Mouse (Mus musculus): ENCODE data around the gene Zfyve21.

DNA sequence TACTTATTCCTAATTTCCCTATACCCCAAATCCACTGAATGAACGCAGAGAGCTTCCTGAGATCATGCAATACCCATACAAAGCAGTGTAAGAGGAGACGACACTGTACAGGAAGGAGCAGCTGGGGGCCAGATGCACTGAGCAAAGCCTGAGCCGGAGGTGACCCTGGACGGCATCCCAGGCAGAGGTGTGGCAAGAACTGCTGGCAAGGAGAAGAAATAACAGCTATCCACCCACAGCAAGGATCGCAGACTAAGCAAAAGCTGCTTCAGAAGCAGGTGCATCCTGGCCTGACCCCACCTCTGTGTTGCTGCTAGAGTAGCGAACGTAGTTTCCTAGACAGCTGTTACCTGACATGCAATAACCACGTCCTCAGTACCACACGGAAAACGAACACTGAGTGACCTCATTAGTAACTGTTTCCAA, 39.1 kb downstream of the Zfyve21 start:
- TF ChIP-seq CTCF (IDR thresholded peaks at IDR 0.05; ENCODE audit: extremely low read depth, insufficient read length, insufficient replicate concordance, low read depth, low read length) (no peak), POLR2A (IDR thresholded peaks at IDR 0.05; ENCODE audit: low read depth, low read length) (no peak)

Measured in small intestine, adult 2 months (tissue).